Mouse (Mus musculus): ENCODE data around the gene Lime1.
A peak's percentile ranks its signal among the peaks of the same experiment; 100 is the strongest.

Lime1 gene

DNA sequence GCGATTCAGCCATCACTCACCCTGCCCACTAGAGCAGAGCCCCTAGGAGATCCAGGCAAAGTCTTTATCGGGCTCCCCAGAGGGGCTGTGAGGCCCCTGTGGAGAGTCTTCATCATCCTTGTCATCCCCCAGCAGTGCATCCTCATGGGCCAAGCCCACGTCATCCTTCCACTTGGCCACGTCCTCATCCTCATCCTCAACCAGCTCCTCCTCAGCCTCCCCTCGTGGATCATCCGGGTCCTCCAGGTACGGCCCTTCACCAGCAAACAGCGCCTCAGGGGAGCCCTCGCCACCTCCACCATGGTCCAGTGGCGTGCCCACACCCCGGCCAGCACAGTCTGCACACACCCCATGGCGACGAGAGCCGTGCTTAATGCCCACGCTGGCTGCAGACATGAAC is 11.1 kb downstream of the Lime1 start:
- no peak for DNase-seq (ENCODE audit: low spot score in 2 of 2)

DNA sequence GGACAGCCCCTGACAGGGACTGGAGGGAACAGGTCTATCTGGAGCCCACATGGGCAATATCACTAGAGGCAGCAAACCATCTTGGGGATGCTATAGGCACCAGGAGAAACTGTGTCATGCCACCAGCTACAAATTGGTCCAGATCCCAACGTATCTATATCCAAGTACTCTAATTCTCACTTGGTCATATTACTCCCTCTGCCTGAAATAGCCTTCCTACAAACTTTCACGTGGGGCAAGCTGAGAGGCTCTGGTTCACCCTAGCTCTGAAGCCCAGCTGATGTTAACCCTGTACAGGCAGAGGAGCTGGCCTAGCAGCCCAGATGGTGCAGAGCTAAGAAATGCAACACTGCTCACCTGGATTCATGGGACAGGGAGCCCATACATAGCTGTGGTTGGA is 11.7 kb downstream of the Lime1 start:
- DNase-seq (ENCODE audit: low spot score in 2 of 2) = no peak

DNA sequence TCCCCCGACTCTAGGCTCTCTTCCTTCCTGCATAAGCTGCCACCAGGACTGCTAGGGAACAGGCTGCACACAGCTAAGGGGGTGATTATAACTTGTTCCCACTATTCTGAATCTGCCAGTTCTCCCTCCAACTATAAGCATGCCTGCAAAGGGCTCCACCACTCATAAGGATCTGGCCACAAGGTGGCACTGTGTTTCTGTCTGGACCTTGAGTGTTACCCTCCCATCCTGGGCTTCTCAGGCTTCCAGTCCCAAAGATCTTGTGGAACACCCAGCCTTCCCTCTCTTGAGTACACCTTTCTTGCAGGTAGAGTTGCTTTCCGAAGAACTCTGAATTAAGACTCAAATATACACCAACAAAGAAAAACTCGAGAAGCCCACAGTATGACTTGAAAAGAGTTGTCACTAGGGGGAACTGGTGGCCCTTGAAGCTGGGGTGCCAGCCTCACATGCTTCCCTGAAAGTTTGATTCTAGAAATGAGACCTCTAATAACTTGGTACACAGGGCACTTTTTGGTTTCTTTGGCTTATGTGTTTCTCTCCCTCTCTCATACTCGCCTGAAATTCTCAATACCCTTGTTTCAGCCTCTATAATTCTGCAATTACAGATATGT is 12.8 kb downstream of the Lime1 start:
- peak; percentile 86 for DNase-seq (ENCODE audit: low spot score in 2 of 2)

DNA sequence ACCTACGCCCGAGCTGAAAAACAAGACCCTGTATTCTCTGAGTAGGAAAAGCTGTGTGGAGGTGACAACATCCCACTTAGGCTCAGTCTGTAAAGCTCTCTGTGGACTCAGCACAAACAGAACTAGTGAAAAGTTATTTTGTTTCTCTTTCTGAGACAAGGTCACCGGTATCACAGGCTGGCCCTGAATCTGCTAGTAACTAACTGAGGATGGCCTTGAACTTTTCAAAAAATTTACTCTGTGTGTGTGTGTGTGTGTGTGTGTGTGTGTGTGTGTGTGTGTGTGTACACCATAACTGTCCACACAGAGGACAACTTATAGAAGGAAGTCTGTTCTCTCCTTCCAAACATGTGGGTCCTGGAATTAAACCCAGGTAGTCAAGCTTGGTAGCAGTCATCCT is 14.2 kb downstream of the Lime1 start:
- no peak for DNase-seq (ENCODE audit: low spot score in 2 of 2)

DNA sequence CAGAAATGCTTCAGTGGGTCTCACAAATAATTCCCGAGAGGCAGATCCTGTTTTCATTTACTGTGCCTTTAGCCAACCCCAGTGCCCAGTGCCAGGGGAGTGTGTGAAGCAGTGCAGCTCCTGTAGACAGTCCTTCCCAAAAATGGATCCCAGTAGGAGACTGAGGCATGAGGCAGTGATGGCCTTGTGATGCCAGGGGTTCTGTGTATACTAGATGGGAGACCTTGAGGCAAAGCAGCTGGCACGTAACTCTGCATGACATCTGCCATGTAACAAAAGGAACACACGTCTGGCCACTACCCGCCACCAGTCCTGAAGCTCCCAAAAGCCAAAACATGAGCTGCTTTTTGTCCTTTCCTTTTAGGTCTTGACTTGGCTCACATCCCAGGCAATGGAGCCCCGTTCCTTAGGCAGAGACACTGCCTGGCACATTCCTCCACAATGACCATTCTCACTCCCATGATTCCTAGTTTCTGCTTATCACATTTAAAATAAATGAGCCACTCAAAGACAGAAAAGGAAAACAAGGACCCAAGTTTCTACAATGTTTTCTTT is 17.4 kb downstream of the Lime1 start:
- no peak for DNase-seq (ENCODE audit: low spot score in 2 of 2)

DNA sequence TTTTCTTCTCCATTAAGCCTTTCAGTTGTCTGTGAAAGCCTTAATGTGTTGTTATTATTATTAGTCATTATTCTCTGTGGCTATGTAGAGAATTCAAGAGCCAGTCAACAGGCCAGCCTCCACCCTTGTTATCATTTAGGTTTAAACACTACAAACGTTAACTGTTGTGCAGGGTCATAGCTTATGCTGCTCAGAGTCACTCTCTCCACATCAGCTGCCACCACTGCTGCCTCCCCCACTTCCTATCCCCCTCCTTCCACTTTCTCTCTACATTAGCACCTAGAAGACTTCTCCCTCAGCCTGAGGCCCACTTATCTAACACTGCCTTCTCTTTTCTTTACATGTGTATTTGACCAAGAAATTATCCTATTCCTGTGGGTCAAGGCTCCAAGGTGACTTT is 21.6 kb downstream of the Lime1 start:
- no peak for DNase-seq (ENCODE audit: low spot score in 2 of 2)

DNA sequence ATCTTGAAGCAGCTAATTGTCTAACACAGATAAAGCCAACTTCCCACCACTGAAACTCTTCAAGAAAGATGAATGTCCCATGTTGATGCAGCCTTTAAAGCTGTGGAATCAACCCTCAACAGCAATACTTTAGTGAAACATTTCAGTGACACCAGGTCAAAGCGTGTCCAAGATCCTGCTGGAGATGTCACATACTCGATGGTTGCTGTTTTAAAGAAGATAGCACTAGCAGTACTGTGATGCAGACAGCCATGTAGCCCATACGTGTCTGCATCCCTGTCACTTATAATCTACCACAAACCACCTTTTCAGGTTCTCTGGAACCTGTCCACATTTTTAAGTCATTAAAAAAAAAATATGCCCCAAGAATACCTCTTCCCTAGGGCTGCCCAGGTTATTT is 23.8 kb downstream of the Lime1 start:
- DNase-seq (ENCODE audit: low spot score in 2 of 2) = no peak

DNA sequence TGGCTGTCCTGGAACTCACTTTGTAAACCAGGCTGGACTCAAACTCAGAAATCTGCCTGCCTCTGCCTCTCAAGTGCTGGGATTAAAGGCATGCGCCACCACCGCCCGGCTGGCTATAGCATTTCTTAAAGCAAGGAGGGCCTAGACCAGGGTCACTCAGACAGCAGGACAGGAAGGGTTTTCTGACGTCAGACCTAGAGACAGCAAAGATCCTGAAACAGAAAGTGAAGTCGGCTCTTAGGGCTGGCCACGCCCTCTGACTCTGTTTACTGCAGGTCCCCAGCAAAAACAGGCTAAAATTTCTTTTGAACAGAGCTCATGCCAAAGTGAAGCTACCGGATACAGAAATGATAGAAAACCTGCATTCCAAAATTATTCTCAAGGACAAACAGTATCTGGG is 29.8 kb downstream of the Lime1 start:
- DNase-seq (ENCODE audit: low spot score in 2 of 2) = no peak

DNA sequence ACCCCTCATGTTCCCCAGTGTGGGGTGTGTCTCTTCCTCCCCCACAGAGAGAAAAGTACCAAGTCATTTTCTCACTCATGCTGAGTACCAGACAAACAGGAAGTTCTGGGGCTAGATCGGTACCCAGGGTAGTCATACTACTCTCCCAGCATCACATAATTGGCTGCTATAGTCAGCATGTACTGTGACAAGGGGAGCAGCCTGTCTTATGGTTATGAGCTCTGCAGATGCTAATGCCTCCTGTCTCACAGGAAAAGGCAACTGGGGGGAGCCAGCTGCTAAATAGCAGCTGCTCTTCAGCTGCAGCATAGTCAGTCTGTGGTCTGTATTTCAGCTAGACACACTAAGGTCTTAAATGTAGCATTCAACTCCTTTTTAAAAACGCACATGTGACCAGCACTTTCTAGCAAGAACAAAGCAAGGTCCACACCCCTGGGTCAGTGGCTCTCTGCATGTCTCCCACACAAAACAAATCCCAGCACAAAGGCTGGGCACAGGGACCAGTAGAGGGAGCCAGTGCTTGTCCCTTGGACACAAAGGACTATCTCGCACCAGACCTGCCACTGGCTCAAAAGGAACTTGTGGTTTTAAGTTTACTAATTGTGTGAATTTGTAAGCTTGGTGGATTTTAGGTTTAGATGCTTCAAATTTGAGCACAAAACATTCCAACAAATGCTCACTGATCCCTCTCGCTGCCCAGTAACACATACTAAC is 31.0 kb downstream of the Lime1 start:
- DNase-seq (ENCODE audit: low spot score in 2 of 2) = peak; percentile 43 to 57

DNA sequence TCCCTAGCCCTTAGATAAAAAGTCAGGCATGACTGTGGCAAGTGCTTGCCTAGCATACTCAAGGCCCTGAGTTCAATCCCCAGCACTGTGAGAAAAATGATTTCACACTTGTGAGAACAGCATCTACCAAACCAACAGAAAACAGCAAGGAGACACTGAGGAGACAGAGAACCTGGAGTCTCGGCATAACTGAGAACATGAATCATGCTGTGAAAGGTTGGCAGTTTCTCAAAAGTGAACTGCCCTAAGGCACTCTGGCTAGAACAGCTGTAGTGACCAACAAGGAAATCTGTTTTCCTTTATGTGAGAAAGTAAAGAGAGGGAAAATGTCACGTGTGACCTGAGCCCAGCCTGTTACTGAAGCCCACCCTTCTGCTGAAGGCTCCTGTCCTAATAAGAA is 33.3 kb downstream of the Lime1 start:
- DNase-seq (ENCODE audit: low spot score in 2 of 2) = no peak

DNA sequence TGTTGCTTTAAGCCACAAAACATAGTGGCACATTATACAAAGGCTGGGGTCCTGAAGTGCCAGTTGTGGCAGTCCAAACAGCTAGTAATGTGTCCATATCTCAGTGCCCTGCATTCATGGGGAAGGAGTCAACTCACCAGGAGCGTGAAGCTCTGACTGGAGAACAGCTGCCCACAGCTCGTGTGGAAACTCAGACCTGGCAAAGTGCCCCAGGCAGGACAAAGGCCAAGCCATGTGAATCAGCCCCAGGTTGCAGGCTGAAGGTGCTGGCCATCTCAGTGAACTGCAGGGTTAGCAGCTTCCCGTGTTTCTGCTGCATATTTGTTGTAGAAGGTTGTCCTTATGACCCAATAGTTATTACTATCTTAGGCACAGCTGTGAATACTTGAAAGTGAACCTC is 36.1 kb downstream of the Lime1 start:
- DNase-seq (ENCODE audit: low spot score in 2 of 2) = no peak

DNA sequence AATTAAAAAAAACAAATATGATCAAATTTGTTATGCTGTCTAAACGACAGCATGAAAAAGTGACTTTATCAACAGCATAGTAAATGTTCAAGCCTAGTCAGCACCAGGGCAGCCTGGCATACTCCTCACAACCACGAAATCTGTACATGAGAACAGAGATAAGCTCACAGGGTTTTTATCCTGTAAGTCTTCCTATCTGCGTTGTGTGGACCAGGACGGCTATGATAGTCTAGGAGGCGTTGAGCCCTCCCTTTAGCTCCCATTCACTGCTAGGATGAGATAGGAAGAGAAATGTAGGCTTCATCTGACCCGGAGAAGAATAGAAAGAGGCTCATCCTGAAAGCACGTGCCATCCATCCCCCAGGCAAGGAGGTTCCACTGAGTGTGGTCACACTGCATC is 39.5 kb downstream of the Lime1 start:
- no peak for DNase-seq (ENCODE audit: low spot score in 2 of 2)

DNA sequence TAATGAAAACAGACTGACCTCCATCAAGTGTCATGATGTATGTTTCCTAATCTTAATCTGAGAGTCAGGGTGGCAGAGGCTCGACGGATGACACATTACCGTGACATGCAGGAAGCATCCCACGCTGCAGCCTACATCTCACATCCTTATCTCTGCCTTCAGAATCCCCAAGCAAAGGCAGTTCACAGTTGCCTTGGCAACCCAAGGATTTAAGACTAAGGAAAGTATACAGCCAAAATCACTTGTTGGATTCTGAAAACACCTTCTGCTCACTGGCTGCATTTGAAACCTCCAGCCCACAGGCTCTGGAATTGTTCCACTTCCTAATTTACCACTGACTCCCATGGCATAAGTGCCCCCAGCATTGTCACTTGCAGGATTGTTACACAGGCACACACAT is 40.5 kb downstream of the Lime1 start:
- DNase-seq (ENCODE audit: low spot score in 2 of 2) = peak; percentile 15 to 25

DNA sequence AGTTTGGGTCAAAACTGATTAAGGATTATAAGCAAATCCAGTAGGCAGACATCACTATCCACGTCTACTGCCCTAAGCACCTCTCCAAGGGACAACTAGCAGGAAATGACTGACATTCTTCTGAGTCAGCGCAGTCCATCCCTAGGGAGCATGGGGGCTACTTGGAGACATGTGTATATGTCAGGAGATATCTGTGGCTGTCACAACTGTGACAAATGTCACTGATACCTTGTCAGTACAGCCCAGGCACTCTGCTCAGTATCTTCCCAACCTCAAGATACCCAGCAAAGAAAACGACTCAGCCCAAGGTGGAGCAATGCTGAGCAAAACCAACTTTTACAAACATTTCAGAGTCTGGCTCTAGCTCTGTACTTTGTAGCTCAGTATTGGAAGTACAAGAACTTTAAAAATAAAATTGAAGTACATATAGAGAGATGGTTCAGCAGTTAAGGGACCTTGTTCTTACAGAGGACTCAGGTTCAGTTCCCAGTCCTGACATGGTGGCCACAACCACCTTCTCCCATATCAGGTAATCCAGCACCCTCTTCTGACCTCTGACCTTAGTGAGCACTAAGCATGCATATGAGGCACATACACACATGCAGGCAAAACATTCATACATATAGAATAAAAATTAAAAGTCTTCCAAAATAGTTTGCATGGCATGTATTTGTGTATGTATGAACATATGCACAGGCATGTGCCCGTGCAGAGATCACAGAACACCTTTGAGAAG is 41.2 kb downstream of the Lime1 start:
- no peak for DNase-seq (ENCODE audit: low spot score in 2 of 2)

DNA sequence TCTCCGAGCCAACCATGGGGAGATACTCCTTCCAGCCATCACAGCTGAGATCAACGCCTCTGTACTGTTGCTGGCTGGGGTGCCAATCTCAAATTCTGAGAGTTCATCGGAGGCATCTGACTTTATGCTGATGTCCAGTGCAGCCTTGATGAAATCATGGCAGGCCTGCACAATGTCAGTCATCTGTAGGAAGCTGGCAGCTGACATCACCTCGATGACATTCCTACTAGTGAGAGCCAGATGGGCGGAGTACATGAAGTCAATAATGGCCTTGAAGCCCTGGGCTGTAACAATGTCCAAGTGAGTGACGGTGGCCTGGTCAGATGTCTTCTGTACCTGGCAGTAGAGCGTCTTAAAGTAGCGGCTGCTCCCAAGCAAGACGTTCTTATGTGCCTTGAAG is 44.0 kb downstream of the Lime1 start:
- no peak for DNase-seq (ENCODE audit: low spot score in 2 of 2)
